Mouse (Mus musculus) left cerebral cortex, postnatal 36 days (tissue): ENCODE measurements around the gene Tbx1. TPM values are rescaled to one million over a fixed set of nuclear protein-coding genes. Genes with fewer than 3 reads are reported as not detected.

Experiments used
- DNase-seq, 2 experiments: peaks; one replicate each; pipeline ENCODE4 v3.0.0; 2021 to 2022; ENCODE audit warnings: low spot score in 2 of 2, mixed read lengths in 1 of 2
- intact Hi-C: fragments of 180-260 bp; cut with DNase I; formaldehyde crosslinking; loops from one replicate; pipeline ENCODE4 v1.15.1; 2025
- total RNA-seq, 2 experiments: library from RNA; stranded (reverse); gene quantifications; 2 replicates each; pipeline ENCODE4 v1.2.3; 2021

The Tbx1 gene
- total RNA-seq = 1 to 10 TPM in 1 of 2 experiments, under 1 TPM in 1; 0.94 to 1.4 TPM

DNA sequence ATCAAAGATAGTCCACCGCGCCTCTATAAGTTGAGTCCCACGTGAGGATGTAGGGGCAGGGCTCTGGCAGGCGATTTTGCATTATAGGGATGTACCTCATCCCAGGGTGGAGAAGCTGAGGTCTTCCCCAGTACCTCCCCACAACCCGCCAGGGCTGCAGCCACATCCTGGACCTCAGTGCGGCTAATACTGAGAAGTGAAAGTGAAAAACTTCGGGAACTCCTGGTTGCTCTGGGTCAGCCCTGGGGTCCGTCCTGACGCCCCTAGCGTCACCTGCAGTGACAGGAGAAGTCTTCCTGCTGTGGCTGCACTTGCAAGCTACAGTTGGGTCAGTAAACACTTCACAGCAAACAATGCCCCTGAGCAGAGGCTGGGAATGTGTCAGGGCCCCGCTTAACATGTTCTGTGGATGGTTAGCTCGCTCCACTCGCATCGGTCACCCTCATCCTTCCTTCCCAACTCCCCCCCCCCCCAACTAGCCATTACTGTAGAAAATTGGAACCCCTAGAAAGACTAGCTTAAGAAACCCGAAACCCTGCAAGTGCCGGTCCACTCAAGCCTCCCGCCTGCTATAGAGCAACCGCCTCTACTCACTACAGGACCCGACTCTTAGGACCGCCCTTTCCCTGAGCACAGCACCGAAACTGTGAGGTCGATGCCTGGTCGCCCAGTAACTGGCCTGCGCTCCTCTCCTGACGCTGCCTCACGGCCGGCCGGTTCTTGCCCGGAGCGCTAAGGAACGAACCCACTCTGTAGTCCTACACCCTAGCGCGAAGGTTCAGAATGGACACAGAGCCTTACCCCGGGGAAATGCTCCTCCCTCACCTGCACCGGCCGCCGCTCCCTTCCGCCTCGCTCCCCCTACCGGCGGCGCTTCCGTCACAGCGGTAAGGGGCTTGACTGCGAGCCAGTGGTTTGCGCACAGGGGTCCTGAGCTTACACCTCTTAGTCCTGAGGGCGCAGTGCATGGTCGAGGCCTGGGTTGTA, at the start of gene Tbx1:
TSS of gene Tbx1 (minus strand) at position 868 of the 987 bp plus-strand sequence.
- intact Hi-C loops = no loop called here
- DNase-seq = no peak

GRCm38 (mm10) chr16:18639382-18639929, 49.0 kb upstream of the Tbx1 start:
- no peak for DNase-seq
- intact Hi-C loops = no loop called here

DNA sequence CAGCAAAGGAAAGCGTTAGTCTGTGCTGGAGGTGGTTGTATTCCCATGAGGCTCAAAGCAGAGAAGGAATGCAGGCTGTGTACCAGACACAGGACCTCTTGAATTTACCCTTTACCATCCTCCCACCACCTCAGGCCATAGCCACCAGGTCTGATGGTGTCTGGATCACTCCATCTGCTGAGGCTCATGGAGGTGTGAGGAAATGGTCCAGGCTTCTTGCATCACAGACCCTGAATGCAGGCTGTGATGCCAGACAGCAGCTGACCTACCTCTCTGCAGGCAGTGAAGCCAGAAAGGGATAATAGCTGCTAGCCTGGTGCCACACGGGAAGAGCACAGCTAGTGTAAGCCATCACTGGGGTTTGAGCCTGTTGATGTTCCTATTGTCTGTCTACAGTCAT, 47.9 kb upstream of the Tbx1 start:
- intact Hi-C loops = no loop called here
- no peak for DNase-seq

DNA sequence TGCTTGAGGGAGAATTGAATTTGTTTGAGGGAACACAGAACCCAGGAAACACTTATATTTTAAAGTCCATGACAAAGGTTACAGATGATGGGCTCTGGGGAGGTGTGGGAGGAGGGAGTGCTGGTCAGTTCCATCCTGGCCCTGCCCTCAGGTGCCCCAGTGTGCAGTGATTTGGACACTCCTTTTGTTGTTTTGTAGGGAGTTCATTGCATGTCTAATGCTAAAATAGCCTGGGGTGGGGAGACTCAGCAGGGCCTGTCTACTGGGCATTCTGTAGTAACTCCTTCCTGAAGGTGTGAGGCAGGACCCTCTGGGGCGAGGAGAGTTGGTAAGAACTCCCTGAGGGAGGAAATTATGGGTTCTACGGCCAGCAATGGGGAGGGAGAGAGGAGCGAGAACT, 46.3 kb upstream of the Tbx1 start:
- no peak for DNase-seq
- intact Hi-C loops = no loop called here

DNA sequence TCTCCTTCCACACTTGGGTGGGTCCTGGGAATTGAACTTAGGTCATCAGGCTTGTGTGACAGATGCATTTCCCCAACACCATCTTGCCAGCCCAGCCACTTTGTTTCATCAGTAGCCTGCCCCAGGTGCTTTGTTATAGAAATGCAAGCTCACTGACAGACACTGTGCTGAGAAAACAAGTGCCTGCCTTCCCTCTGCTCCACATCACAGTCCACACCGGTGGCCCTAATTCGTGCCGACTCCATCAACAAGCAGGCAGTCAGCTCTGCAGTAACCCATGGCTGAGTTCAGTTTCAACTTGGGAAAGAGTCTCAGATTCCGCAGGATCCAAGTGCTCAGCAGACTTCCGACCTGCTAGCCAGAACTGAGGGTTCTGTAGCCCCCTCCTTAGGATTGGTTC, 45.9 kb upstream of the Tbx1 start:
- DNase-seq = no peak
- intact Hi-C loops = no loop called here

- no peak for DNase-seq
- intact Hi-C loops = no loop called here
Measured at GRCm38 (mm10) chr16:18633333-18633732, 42.9 kb upstream of the Tbx1 start.

GRCm38 (mm10) chr16:18632816-18633215, 42.3 kb upstream of the Tbx1 start:
- DNase-seq = no peak
- intact Hi-C loops = no loop called here

DNA sequence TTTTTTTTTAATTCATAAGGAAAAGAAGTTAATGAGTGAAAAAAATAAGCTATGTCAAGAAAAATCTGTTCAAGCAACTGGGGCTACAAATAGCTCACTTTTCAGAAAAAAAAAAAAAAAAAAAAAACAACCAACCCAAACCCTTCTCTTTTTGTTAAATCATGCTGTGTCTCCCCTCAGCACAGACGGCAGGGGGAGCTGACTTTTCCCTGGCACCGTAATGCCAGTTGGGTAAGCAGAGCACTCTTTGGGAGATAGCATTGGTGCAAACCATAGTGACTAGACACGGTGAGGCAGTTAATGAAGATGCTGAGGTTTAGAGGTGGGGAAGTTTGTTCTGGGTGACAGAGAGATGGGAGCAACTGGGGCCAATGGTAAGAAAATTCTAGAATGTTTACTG, 41.6 kb upstream of the Tbx1 start:
- intact Hi-C loops = no loop called here
- DNase-seq = no peak

DNA sequence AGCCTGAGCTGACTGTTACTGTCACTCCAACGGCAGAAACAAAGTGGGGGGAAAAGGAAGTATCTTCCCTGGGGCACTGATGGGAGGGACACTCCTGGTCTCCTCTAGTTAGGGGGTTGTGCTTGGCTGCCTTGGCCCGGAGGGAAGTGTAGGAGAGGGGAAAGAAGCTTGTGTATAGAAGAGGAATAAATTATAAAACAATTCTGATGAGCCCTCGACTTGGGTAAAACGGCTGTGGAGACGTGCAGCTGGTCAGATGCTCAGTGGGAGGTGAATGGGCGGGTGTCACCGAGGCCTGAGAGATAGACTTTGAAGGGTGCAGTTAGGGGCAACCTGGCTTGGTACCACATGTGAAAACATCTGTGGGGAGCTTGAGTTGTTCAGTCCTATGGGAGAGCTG, 40.7 kb upstream of the Tbx1 start:
- no peak for DNase-seq

DNA sequence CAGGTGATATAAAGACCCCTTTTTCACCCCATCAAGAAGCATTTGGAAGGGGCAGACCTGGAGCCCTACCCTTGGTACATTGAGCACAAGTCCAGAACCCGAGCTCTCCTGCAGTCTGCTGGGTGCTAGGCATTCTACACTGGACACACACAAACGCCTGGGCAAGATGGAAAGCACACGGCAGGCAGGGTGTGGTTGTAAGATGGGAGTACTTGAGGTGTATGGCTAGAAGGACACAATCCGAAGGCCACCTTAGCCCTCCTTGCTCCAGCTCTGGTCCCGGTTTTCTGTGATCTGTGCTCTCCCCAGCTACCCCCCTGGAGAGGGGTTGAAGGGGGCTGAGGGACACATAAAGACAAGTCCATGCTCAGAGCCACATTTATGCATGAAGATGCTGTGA, 39.8 kb upstream of the Tbx1 start:
- intact Hi-C loops = no loop called here
- no peak for DNase-seq

More for the DNA sequence above, 40.7 kb upstream of the Tbx1 start:
- intact Hi-C loops = no loop called here

DNA sequence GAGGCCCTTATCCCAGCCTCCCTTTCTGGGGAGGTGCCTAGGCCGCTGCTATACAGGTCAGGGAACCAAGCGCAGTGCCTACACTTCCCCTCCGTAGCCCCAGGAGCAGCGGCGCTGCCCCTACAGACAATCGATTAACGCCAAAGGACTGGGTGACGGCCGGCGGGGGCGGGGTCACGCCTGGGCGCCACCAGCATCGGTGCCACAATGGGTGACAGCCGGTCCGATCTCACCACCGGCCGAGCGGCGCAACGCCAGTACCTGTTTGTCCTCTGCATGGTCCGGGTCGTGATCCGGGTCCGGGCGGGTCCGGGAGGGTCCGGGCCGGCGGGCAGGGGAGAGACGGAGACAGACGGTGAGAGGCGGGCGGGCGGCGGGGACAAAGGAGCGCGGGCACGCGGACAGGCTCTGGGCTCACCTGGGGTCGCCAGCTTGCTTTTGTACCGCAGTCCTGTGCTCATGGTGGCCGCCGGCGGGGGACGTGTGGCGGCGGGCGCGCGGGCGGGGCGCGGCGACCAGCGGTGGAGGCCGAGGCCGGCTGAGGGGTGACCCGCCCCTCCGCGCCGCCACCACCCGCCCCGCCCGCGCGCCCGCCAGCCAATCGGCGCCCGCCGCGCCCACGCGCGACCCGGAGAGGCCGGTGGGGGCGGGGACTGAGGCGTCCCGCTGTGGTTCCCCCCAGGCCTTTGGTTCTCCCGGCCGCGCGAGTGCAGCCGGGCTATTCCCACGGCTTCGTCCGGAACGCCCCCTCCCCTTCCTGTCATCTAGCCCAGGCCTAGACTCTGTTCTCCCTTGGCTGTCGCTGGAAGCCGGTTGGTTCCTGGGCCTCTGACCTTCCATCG, 39.1 kb upstream of the Tbx1 start, which contains the start of gene Sept5:
TSS of gene Sept5 (minus strand) at position 565 of the 842 bp plus-strand sequence.
- intact Hi-C loops = loop anchor here (5.0 kb wide), 1 partner anchor 168 kb away; no protein-coding TSS in a partner anchor
- peak; percentile 56 to 82 for DNase-seq

GRCm38 (mm10) chr16:18628948-18629340, 38.5 kb upstream of the Tbx1 start:
- DNase-seq = no peak

GRCm38 (mm10) chr16:18628206-18628947, 37.9 kb upstream of the Tbx1 start:
- intact Hi-C loops = loop anchor here (5.0 kb wide), 1 partner anchor 169 kb away; no protein-coding TSS in a partner anchor
- DNase-seq = peak in 1 of 2 experiments; percentile 49

More at GRCm38 (mm10) chr16:18628948-18629340, 38.5 kb upstream of the Tbx1 start:
- intact Hi-C loops = loop anchor here (5.0 kb wide), 1 partner anchor 168 kb away; no protein-coding TSS in a partner anchor

GRCm38 (mm10) chr16:18627163-18627562, 36.7 kb upstream of the Tbx1 start:
- intact Hi-C loops = loop anchor here (2.0 to 5.0 kb wide), 2 partner anchors 52 to 170 kb away; no protein-coding TSS in a partner anchor
- no peak for DNase-seq

DNA sequence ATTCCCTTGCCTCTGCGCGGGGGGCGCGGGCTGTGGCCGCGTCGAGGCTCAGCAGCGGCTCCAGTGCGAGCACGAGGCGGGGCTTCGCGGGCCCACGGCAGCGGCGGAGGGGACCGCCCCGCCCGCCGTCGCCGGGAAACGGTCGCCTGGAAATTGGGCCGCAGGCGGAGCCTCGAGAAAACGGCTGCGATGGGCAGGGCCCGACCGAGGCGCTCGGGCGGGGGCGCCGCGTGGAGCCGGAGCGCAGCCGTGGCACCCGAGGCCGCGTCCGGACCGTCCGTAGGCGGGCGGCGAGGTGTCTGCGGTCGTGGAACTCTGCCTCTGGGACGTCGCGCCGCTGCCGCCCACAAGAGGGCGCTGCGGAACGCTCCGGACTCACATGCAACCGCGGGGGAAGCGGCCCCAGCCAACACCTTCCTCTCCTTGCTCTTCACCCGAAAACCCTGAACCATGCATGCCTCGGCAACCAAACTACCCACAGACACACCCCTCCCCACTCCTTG, 36.0 kb upstream of the Tbx1 start, which contains the start of gene Gm49601:
TSS of gene Gm49601 (minus strand) at position 52 of the 503 bp plus-strand sequence.
- intact Hi-C loops = loop anchor here (2.0 to 5.0 kb wide), 2 partner anchors 52 to 171 kb away; no protein-coding TSS in a partner anchor
- DNase-seq = peak; percentile 86 to 90

- DNase-seq = peak; percentile 81
- intact Hi-C loops = loop anchor here (2.0 to 5.0 kb wide), 2 partner anchors 53 to 171 kb away; no protein-coding TSS in a partner anchor
Measured at GRCm38 (mm10) chr16:18625791-18626311, 35.4 kb upstream of the Tbx1 start.

- intact Hi-C loops = loop anchor here (5.0 kb wide), 1 partner anchor 172 kb away; no protein-coding TSS in a partner anchor
- DNase-seq = peak in 1 of 2 experiments; percentile 35
Measured at GRCm38 (mm10) chr16:18625097-18625496, 34.6 kb upstream of the Tbx1 start.

DNA sequence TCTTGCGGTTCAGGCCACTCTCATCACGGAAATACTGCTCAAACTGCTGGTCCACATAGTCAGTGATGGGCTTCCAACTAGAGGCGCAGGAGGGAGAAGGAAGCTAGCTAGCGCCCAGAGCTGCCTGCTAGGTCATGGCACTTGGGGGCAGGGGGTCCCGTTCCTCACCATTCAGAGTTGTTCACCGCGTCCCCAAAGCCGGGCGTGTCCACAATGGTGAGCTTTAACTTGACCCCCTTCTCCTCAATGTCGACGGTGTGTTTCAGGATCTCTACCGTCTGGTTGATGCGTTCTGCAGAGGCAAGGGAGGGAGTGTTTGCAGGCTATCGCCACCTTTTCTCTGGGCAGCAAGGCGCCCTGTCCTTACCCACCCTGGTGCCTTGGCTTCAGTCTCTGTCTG, 34.2 kb upstream of the Tbx1 start:
- intact Hi-C loops = loop anchor here (5.0 kb wide), 2 partner anchors 127 to 173 kb away; partner anchors contain the start of genes Gnb1l and Rtl10
- no peak for DNase-seq
